17 mouse cellular contexts compared by ENCODE assay signal in the genomic region with DNA sequence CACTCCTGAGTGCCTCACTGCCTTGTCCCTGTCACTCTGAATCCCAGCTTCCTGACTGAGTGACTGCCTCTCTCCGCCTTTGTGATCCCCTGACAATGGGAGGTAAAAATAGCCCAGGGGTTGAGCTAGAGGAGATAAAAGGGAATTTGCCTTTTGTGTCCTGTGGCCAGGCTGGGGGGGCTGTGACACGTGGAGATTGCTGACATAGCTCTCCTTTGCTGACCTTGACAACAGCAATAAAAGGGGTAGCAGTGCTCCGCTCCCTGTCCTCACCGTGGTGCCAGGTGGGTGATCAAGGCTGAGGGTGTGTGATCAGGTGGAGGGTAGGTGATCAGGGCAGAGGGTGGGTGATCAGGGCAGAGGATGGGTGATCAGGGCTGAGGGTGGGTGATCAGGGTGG. TPM values are rescaled to one million over a fixed set of nuclear protein-coding genes. Genes with fewer than 3 reads are reported as not detected.
DNase-seq lines count a peak whose midpoint lies in the region; ATAC-seq lines count a peak whose summit lies in the region.
"Had no signal": no experiment of that assay in that cellular context is flagged by ENCODE, and none has a peak within 500 bp of the region (broad histone marks: within the 10 kb centered on the region; RNA-seq: fewer than 3 reads in every experiment).

Gene Myh7b, plus strand, starts transcription at position 235 of the 400 bp plus-strand sequence.

- H3K4me2 ChIP-seq in heart, embryonic 14.5 days (ENCODE audit: low read length), result peak within 1 kb of the TSS; percentile 82
- H3K4me2 ChIP-seq in liver, embryonic 13.5 days, result peak within 1 kb of the TSS; percentile 90
- H3K4me2 ChIP-seq in forebrain, embryonic 13.5 days, result no peak within 1 kb of the TSS
- H3K4me2 ChIP-seq: embryonic facial prominence, embryonic 13.5 days; lung, embryonic 15.5 days; neural tube, embryonic 12.5 days had no signal

- H3K27ac ChIP-seq in heart, embryonic 14.5 days (replicated peaks in 1 of 2; ENCODE audit: control insufficient read depth in 1 of 2, insufficient read depth in 1 of 2, low read depth in 2 of 2, low read length in 2 of 2), result peak within 1 kb of the TSS; percentile 90 to 93
- peak within 1 kb of the TSS; percentile 97 for H3K27ac ChIP-seq in liver, embryonic 13.5 days
- no peak within 1 kb of the TSS for H3K27ac ChIP-seq in forebrain, embryonic 13.5 days
- H3K27ac ChIP-seq: embryonic facial prominence, embryonic 13.5 days; lung, embryonic 15.5 days; neural tube, embryonic 12.5 days had no signal

- no peaks in the 10 kb centered on the region for H3K27me3 ChIP-seq in heart, embryonic 14.5 days (ENCODE audit: control insufficient read depth, insufficient read depth, low read length)
- no peaks in the 10 kb centered on the region for H3K27me3 ChIP-seq in liver, embryonic 13.5 days
- H3K27me3 ChIP-seq in forebrain, embryonic 13.5 days, result 0 out of 2 replicates have a peak, but pooled peaks cover 9% of the 10 kb centered on the region

- peaks cover 17 to 40% of the 10 kb centered on the region in 2 experiments for H3K4me1 ChIP-seq in heart, embryonic 14.5 days (ENCODE audit: control insufficient read depth in 2 of 2, insufficient read depth in 2 of 2, low read length in 2 of 2)
- H3K4me1 ChIP-seq in liver, embryonic 13.5 days (replicated peaks), result peaks cover 79% of the 10 kb centered on the region
- H3K4me1 ChIP-seq in forebrain, embryonic 13.5 days, result peaks cover 7% of the 10 kb centered on the region

- peak; percentile 62 for DNase-seq in ZHBTc4 (ENCODE audit: low read depth, low spot score)
- peak; percentile 97 for DNase-seq in heart, adult 11 months
- no peak for DNase-seq in liver, embryonic 13.5 days
- DNase-seq: adrenal gland, postnatal 36 days; cerebellum, postnatal 25 days; kidney, adult 8-10 months; kidney, postnatal 36 days; retina, postnatal 1 day; thymus, adult 2 months had no signal

- peak within 1 kb of the TSS; percentile 55 to 61 for H3K4me3 ChIP-seq in heart, embryonic 14.5 days (ENCODE audit: control insufficient read depth in 1 of 2, insufficient read depth in 1 of 2, low read depth in 1 of 2, low read length in 2 of 2)
- H3K4me3 ChIP-seq in liver, embryonic 13.5 days (replicated peaks), result no peak within 1 kb of the TSS
- H3K4me3 ChIP-seq in forebrain, embryonic 13.5 days, result no peak within 1 kb of the TSS
- H3K4me3 ChIP-seq: embryonic facial prominence, embryonic 13.5 days; lung, embryonic 15.5 days; neural tube, embryonic 12.5 days had no signal

- no peaks in the 10 kb centered on the region for H3K9me3 ChIP-seq in heart, embryonic 14.5 days (ENCODE audit: control insufficient read depth, low read length)
- no peaks in the 10 kb centered on the region for H3K9me3 ChIP-seq in liver, embryonic 13.5 days (replicated peaks)
- H3K9me3 ChIP-seq in forebrain, embryonic 13.5 days (replicated peaks), result no peaks in the 10 kb centered on the region
- H3K9me3 ChIP-seq: embryonic facial prominence, embryonic 13.5 days; lung, embryonic 15.5 days; neural tube, embryonic 12.5 days had no signal

- ATAC-seq in heart, embryonic 14.5 days (ENCODE audit: insufficient number of reproducible peaks, insufficient read depth, low FRiP score, low read depth), result peak; percentile 57
- no peak for ATAC-seq in liver, embryonic 13.5 days (ENCODE audit: low read depth)
- no peak for ATAC-seq in granulocyte monocyte progenitor cell, adult 5-6 weeks (replicated peaks; ENCODE audit: poor library complexity, severe bottlenecking)
- ATAC-seq in megakaryocyte-erythroid progenitor cell, adult 5-6 weeks (replicated peaks; ENCODE audit: low FRiP score, low TSS enrichment, poor library complexity, severe bottlenecking), result no peak
- no peak for ATAC-seq in forebrain, embryonic 13.5 days

- peaks cover 29% of the 10 kb centered on the region for H3K36me3 ChIP-seq in heart, embryonic 14.5 days (ENCODE audit: control insufficient read depth, insufficient read depth, low read length)
- no peaks in the 10 kb centered on the region for H3K36me3 ChIP-seq in liver, embryonic 13.5 days
- H3K36me3 ChIP-seq in forebrain, embryonic 13.5 days (ENCODE audit: poor library complexity, severe bottlenecking), result no peaks in the 10 kb centered on the region
- H3K36me3 ChIP-seq: embryonic facial prominence, embryonic 13.5 days; lung, embryonic 15.5 days; neural tube, embryonic 12.5 days had no signal

- H3K9ac ChIP-seq in heart, embryonic 14.5 days (ENCODE audit: low read length), result peak within 1 kb of the TSS; percentile 83
- H3K9ac ChIP-seq in liver, embryonic 13.5 days, result peak within 1 kb of the TSS; percentile 85
- H3K9ac ChIP-seq in forebrain, embryonic 13.5 days, result no peak within 1 kb of the TSS
- H3K9ac ChIP-seq: embryonic facial prominence, embryonic 13.5 days; lung, embryonic 15.5 days; neural tube, embryonic 12.5 days had no signal

- 12% methylated on average over 4 of the region's 4 CpGs for WGBS in heart, embryonic 14.5 days
- 46% methylated on average over 4 of the region's 4 CpGs for WGBS in liver, embryonic 13.5 days (ENCODE audit: insufficient replicate concordance)
- 32% methylated on average over 4 of the region's 4 CpGs for WGBS in forebrain, embryonic 13.5 days

RNA-seq across cellular contexts. Expression of gene Myh7b, which starts in this region (rescaled TPM):
- 26.5 and 27.3 TPM in 2 replicates for polyA plus RNA-seq in heart, embryonic 14.5 days (2014; fragmentation: Nextera tagmentation; extraction: Ambion mirVana)
- 2.2 TPM in 2 replicates for polyA plus RNA-seq in liver, embryonic 13.5 days (2015; fragmentation: Nextera tagmentation; extraction: Ambion mirVana)
- total RNA-seq in granulocyte monocyte progenitor cell, adult 5-6 weeks (2014; fragmentation: Nextera tagmentation), result 0.37 TPM in 1 of 2 replicates, not detected in the other
- not detected in 2 replicates for total RNA-seq in granulocyte monocyte progenitor cell, adult 5-6 weeks (2017)
- total RNA-seq in megakaryocyte-erythroid progenitor cell, adult 5-6 weeks (2014; fragmentation: Nextera tagmentation), result not detected in 2 replicates
- total RNA-seq in megakaryocyte-erythroid progenitor cell, adult 5-6 weeks (2017), result not detected in 2 replicates
- 0.28 and 0.61 TPM in 2 replicates for polyA plus RNA-seq in forebrain, embryonic 13.5 days (2015; fragmentation: Nextera tagmentation; extraction: Ambion mirVana)
- total RNA-seq: megakaryocyte progenitor cell, adult 5-6 weeks had no signal

Comparison
In these comparisons a context has a peak if more than half of its experiments do, and no peak if none do; other contexts are left out.
1. H3K4me3 ChIP-seq: peak in heart, embryonic 14.5 days (2 of 2); none in liver, embryonic 13.5 days (single experiment) and forebrain, embryonic 13.5 days (single experiment).